ENCODE assay signal across 8 mouse cellular contexts in the genomic region with DNA sequence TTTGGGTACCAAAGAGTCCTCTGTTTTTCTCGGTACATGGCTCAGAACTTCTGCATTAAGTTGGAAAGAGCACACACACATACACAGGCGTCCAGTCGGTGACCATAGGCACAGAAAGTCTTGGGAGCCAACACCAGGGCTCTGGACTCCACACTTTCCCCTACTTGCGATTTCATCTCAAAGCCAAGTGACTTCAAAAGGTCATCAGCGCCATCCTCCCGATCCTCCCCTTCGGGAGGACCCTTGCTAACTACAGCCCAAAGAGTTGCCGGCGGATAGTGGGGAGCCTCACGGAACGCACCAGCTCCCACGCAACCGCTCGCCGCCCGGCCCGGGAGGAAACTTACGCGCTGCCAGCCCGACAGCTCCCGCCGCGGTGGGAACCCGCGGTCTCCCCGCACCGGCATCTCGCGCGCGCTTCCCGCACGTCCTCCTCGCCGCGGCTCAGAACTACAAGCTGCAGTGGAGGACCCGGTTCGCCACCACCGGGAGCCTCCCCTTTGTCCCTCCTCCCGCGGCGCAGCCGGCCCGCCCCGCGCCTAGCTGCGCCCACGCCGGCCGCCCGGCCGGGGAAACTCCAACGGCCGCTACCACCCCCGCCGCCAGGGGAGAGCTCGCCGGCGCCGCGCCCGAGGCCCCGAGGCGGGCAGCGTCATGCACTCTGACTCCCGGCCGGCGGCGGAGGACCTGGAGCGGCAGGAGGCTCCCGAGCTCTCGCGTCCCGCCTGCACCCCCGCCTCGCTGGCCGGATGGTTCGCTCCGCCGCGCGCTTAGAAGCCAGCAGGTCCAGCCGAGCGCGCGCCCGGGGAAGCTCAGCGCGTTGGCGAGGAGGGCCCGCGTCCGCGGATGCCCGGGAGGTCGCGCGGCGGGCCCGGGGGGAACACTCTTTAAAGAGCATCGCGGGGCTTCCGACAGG. TPM values are rescaled to one million over a fixed set of nuclear protein-coding genes. Genes with fewer than 3 reads are reported as not detected.
DNase-seq lines count a peak whose midpoint lies in the region; ATAC-seq and TF ChIP-seq lines count a peak whose summit lies in the region.

No protein-coding gene starts in this region.

- ATAC-seq in forebrain, embryonic 12.5 days (ENCODE audit: low FRiP score) = peak; percentile 95
- ATAC-seq in heart, postnatal 0 days (ENCODE audit: insufficient read depth, low read depth) = peak; percentile 92
- peak; percentile 87 for ATAC-seq in liver, embryonic 15.5 days (ENCODE audit: insufficient read depth)
- peak; percentile 92 for ATAC-seq in neural tube, embryonic 11.5 days (ENCODE audit: insufficient read depth, low FRiP score, low TSS enrichment)
- ATAC-seq in stomach, postnatal 0 days (ENCODE audit: low FRiP score, low TSS enrichment) = peak; percentile 96

- peak overlapping the region; percentile 44 for H3K27ac ChIP-seq in brown adipose tissue, adult 24 weeks (replicated peaks; ENCODE audit: low read depth, low read length)
- peak overlapping the region; percentile 81 for H3K27ac ChIP-seq in forebrain, embryonic 12.5 days
- peak overlapping the region; percentile 89 for H3K27ac ChIP-seq in heart, postnatal 0 days (ENCODE audit: low read depth)
- H3K27ac ChIP-seq in liver, embryonic 15.5 days (replicated peaks) = peak overlapping the region; percentile 33; the same call in 1 of the 2 replicates
- H3K27ac ChIP-seq in neural tube, embryonic 11.5 days (ENCODE audit: low read depth, low read length) = peak overlapping the region; percentile 67; the same call in 1 of the 2 replicates
- H3K27ac ChIP-seq in stomach, postnatal 0 days (replicated peaks) = peak overlapping the region; percentile 86

- H3K4me1 ChIP-seq in brown adipose tissue, adult 24 weeks (ENCODE audit: control insufficient read depth, insufficient read depth, insufficient read length, low read length) = peaks cover 5% of the 10 kb centered on the region; the same call in 1 of the 2 replicates
- peaks cover 28% of the 10 kb centered on the region for H3K4me1 ChIP-seq in forebrain, embryonic 12.5 days
- H3K4me1 ChIP-seq in heart, postnatal 0 days (ENCODE audit: control insufficient read depth, insufficient read depth) = peaks cover 48% of the 10 kb centered on the region
- H3K4me1 ChIP-seq in liver, embryonic 15.5 days (replicated peaks) = peaks cover 16% of the 10 kb centered on the region
- H3K4me1 ChIP-seq in neural tube, embryonic 11.5 days (ENCODE audit: control insufficient read depth, insufficient read depth, low read length) = peaks cover 3% of the 10 kb centered on the region
- no peaks in the 10 kb centered on the region for H3K4me1 ChIP-seq in stomach, postnatal 0 days (replicated peaks; ENCODE audit: control insufficient read depth, insufficient read depth)

- H3K4me2 ChIP-seq in forebrain, embryonic 12.5 days = peak overlapping the region; percentile 61
- H3K4me2 ChIP-seq in heart, postnatal 0 days (ENCODE audit: low read depth, low read length) = peak overlapping the region; percentile 85
- H3K4me2 ChIP-seq in liver, embryonic 15.5 days = peak overlapping the region; percentile 72
- H3K4me2 ChIP-seq in neural tube, embryonic 11.5 days (ENCODE audit: low read depth) = peak overlapping the region; percentile 62
- peak overlapping the region; percentile 85 for H3K4me2 ChIP-seq in stomach, postnatal 0 days (replicated peaks; ENCODE audit: low read depth)

- peak overlapping the region; percentile 85 for H3K9ac ChIP-seq in forebrain, embryonic 12.5 days
- H3K9ac ChIP-seq in heart, postnatal 0 days (replicated peaks; ENCODE audit: low read depth, low read length) = peak overlapping the region; percentile 81
- peak overlapping the region; percentile 54 for H3K9ac ChIP-seq in liver, embryonic 15.5 days
- H3K9ac ChIP-seq in neural tube, embryonic 11.5 days (ENCODE audit: low read length) = peak overlapping the region; percentile 83
- H3K9ac ChIP-seq in stomach, postnatal 0 days (ENCODE audit: low read length) = peak overlapping the region; percentile 79

- H3K9me3 ChIP-seq in forebrain, embryonic 12.5 days = no peaks in the 10 kb centered on the region
- H3K9me3 ChIP-seq in heart, postnatal 0 days (replicated peaks; ENCODE audit: control insufficient read depth, low read length) = no peaks in the 10 kb centered on the region
- no peaks in the 10 kb centered on the region for H3K9me3 ChIP-seq in liver, embryonic 15.5 days (replicated peaks)
- H3K9me3 ChIP-seq in neural tube, embryonic 11.5 days (ENCODE audit: control insufficient read depth, low read length) = no peaks in the 10 kb centered on the region
- H3K9me3 ChIP-seq in stomach, postnatal 0 days (ENCODE audit: control insufficient read depth, low read length) = no peaks in the 10 kb centered on the region

- H3K27me3 ChIP-seq in forebrain, embryonic 12.5 days = no peaks in the 10 kb centered on the region
- no peaks in the 10 kb centered on the region for H3K27me3 ChIP-seq in heart, postnatal 0 days (ENCODE audit: control insufficient read depth, insufficient read depth, low read length)
- H3K27me3 ChIP-seq in liver, embryonic 15.5 days = peaks cover 40% of the 10 kb centered on the region
- no peaks in the 10 kb centered on the region for H3K27me3 ChIP-seq in neural tube, embryonic 11.5 days (ENCODE audit: control insufficient read depth, insufficient read depth, low read length)
- no peaks in the 10 kb centered on the region for H3K27me3 ChIP-seq in stomach, postnatal 0 days (ENCODE audit: control insufficient read depth, insufficient read depth, low read length)

- 1% methylated on average over 103 of the region's 103 CpGs for WGBS in forebrain, embryonic 12.5 days
- WGBS in heart, postnatal 0 days = under 1% methylated on average over 92 of the region's 103 CpGs
- WGBS in liver, embryonic 15.5 days (ENCODE audit: insufficient replicate concordance) = under 1% methylated on average over 102 of the region's 103 CpGs
- under 1% methylated on average over 98 of the region's 103 CpGs for WGBS in neural tube, embryonic 11.5 days
- under 1% methylated on average over 91 of the region's 103 CpGs for WGBS in stomach, postnatal 0 days

- TF ChIP-seq CTCF in heart, postnatal 0 days (IDR thresholded peaks at IDR 0.05; ENCODE audit: low read depth) = 0 out of 2 replicates have a peak, but pooled peaks have one; percentile 15
- TF ChIP-seq CTCF in stomach, postnatal 0 days (IDR thresholded peaks at IDR 0.05; ENCODE audit: low read depth) = peak; percentile 45; the same call in 1 of the 2 replicates

- peak overlapping the region; percentile 83 for H3K4me3 ChIP-seq in brown adipose tissue, adult 24 weeks (ENCODE audit: insufficient read depth, low read depth, low read length)
- H3K4me3 ChIP-seq in forebrain, embryonic 12.5 days (replicated peaks) = peak overlapping the region; percentile 82
- peak overlapping the region; percentile 64 for H3K4me3 ChIP-seq in heart, postnatal 0 days (ENCODE audit: low read depth, low read length)
- H3K4me3 ChIP-seq in liver, embryonic 15.5 days (replicated peaks) = peak overlapping the region; percentile 64
- peak overlapping the region; percentile 78 for H3K4me3 ChIP-seq in neural tube, embryonic 11.5 days (ENCODE audit: low read depth, low read length)
- peak overlapping the region; percentile 78 for H3K4me3 ChIP-seq in stomach, postnatal 0 days (ENCODE audit: low read depth, low read length)

- no peaks in the 10 kb centered on the region for H3K36me3 ChIP-seq in forebrain, embryonic 12.5 days (replicated peaks)
- H3K36me3 ChIP-seq in heart, postnatal 0 days (replicated peaks; ENCODE audit: control insufficient read depth, insufficient read depth, low read length) = no peaks in the 10 kb centered on the region
- H3K36me3 ChIP-seq in liver, embryonic 15.5 days (replicated peaks) = no peaks in the 10 kb centered on the region
- H3K36me3 ChIP-seq in neural tube, embryonic 11.5 days (ENCODE audit: control insufficient read depth, insufficient read depth, low read length) = no peaks in the 10 kb centered on the region
- no peaks in the 10 kb centered on the region for H3K36me3 ChIP-seq in stomach, postnatal 0 days (ENCODE audit: control insufficient read depth, insufficient read depth, low read length)

- DNase-seq in CD4-positive, CD25-positive, alpha-beta regulatory T cell, adult 2 months (ENCODE audit: low read depth, low spot score) = peak; percentile 79
- DNase-seq in heart, postnatal 0 days (ENCODE audit: low spot score) = peak; percentile 93
- DNase-seq in kidney, postnatal 4 days = peak; percentile 95 to 97
- peak; percentile 96 for DNase-seq in neural tube, embryonic 11.5 days (ENCODE audit: low spot score)
- peak; percentile 97 for DNase-seq in stomach, postnatal 0 days (ENCODE audit: low spot score)

- no peak for TF ChIP-seq EP300 in heart, postnatal 0 days (IDR thresholded peaks at IDR 0.05; ENCODE audit: low read depth)
- no peak for TF ChIP-seq EP300 in stomach, postnatal 0 days (optimal IDR thresholded peaks at IDR 0.05)

RNA-seq across cellular contexts. Expression of a gene that starts 51.0 kb away (rescaled TPM):
- polyA plus RNA-seq in brown adipose tissue, adult 24 weeks (2012; ENCODE audit: insufficient read depth, insufficient read length, missing spikeins) = 4.5 and 5.5 TPM in 2 replicates
- polyA plus RNA-seq in forebrain, embryonic 12.5 days (2016; fragmentation: Nextera tagmentation; extraction: Ambion mirVana) = 31.0 and 31.3 TPM in 2 replicates
- total RNA-seq in heart, postnatal 0 days (2014; rRNA removed; ENCODE audit: low replicate concordance) = 15.7 and 25.2 TPM in 2 replicates
- polyA plus RNA-seq in heart, postnatal 0 days (2015; fragmentation: Nextera tagmentation; extraction: Ambion mirVana) = 12.5 and 13.0 TPM in 2 replicates
- 4.9 and 5.9 TPM in 2 replicates for polyA plus RNA-seq in liver, embryonic 15.5 days (2015; fragmentation: Nextera tagmentation; extraction: Ambion mirVana)
- polyA plus RNA-seq in neural tube, embryonic 11.5 days (2014; fragmentation: Nextera tagmentation; extraction: Ambion mirVana) = 31.9 and 32.5 TPM in 2 replicates
- polyA plus RNA-seq in stomach, postnatal 0 days (2015; fragmentation: Nextera tagmentation; extraction: Ambion mirVana) = 18.3 and 20.6 TPM in 2 replicates

Comparison
In these comparisons a context has a peak if more than half of its experiments do, and no peak if none do; other contexts are left out.
1. Peak in every context shown above with its lines: DNase-seq, ATAC-seq, H3K4me3 ChIP-seq and H3K27ac ChIP-seq.
2. H3K27ac ChIP-seq: peak in every context shown above with its lines; median percentile 89 in heart, postnatal 0 days; 86 in stomach, postnatal 0 days; 81 in forebrain, embryonic 12.5 days; 67 in neural tube, embryonic 11.5 days; 44 in brown adipose tissue, adult 24 weeks; 33 in liver, embryonic 15.5 days.